Mouse (Mus musculus): ENCODE data around the gene Med24. TPM values are rescaled to one million over a fixed set of nuclear protein-coding genes. Genes with fewer than 3 reads are reported as not detected.
"Not testable (repeated sequence)": the region's sequence is repeated elsewhere in the genome, so short reads cannot be mapped to it uniquely, and the experiment has no call there.

Gene Med24
- total RNA-seq, 2 experiments from 2014 or later, result 42.7 to 46.9 TPM

- no peak for DNase-seq
Measured at GRCm38 (mm10) chr11:98745932-98746853, 17.0 kb upstream of the Med24 start.

DNA sequence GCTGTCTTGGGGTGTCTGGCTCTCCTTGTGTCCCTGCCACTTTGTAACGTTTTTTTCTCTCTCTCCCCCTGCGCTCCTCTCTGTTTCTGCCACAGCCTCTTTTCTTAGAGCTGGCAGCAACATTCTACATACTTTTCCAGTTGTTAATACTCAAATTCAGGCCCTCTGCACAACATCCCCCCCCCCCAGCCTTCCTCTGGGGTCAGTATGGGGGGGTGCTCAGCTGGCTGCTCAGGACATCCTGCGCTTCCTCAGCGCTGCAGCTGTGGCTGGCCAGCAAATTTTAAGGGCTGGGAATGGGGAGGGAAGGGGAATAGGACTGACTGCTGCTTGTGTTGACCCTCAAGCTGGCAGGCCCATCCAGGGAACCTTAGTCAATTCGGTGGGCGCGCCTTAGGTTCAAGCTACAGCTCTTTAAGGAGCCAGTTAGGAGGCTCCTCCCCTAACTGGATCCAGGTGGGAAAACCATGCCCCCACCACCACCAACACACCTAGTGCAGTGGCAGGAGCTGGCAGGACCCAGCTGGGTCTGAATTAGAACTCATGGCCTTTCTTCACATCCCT is 15.3 kb upstream of the Med24 start:
- DNase-seq, result peak; percentile 44

DNA sequence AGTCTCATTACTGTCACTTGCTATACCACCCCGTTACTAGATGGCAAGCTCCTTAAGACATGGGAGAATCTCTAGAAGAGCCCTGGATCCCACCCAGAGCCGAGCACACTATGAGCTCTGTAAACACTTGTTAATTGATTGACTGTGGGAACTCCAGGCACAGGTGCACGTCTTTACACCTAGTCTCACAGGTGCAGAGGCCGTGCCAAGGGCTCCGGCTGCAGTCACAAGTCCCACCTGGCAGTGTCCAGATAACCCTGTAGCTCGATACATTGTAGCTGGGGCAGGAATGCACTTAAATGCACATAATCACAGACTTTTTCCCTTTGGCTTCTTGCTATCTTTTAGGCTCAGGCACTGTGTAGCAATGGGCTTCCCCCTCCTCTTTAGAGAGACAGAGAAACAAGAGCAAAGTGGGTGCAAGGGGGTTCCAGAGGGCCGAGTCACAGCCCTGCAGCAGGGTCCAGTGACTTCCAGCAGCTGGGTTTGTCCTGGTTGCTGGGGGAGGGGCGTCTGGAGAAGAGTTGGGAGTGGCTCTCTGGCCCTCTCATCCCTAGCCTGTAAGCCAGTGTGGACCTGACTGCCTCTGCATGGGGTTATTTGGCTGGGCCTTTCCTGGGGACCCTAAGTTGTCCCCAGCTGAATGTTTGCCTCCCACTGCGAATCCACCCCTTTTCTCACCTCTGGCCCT is 14.6 kb upstream of the Med24 start:
- peak; percentile 75 for DNase-seq

DNA sequence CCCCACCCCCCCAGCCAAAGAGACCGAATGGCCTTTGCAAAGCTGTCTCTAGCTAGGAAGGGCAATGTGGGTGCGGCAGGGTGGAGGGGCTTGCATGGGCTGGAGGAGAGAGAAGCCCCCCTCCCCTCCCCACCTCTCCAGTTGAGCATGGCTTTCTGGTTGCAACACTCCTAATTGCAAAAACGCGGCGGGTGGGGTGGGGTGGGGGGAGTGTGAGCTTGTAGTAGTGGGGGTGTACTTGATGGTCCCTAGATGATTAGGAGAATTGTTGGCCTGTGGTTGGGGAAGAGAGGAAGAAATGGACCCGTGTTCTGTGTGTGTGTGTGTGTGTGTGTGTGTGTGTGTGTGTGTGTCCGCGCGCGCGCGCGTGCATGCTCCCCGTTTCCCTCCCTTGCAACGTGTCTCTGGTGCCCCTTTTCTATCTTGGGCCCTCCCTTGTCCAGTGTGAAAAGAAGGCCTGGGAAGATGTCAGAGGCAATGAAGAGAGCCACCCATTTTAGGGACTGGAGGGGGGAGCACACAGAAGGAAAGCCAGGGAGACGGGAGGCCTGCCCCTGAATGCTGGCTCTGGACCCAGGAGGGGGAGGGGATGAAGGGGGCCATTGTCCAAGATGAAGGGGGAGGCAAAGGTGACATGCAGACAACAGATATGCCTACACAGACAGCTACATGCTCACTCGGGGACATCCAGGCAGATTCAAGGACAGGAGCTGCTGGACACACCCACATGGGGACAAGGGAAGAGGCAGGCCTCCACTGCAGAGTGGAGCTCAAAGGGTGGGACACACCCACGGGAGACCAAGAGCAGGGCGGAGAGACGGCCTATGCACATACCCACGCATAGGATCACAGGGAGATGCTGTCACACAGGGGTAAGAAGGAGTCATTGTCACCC is 13.4 kb upstream of the Med24 start:
- peak; percentile 49 for DNase-seq

GRCm38 (mm10) chr11:98741622-98742396 is 12.6 kb upstream of the Med24 start:
- DNase-seq, result peak; percentile 87

DNA sequence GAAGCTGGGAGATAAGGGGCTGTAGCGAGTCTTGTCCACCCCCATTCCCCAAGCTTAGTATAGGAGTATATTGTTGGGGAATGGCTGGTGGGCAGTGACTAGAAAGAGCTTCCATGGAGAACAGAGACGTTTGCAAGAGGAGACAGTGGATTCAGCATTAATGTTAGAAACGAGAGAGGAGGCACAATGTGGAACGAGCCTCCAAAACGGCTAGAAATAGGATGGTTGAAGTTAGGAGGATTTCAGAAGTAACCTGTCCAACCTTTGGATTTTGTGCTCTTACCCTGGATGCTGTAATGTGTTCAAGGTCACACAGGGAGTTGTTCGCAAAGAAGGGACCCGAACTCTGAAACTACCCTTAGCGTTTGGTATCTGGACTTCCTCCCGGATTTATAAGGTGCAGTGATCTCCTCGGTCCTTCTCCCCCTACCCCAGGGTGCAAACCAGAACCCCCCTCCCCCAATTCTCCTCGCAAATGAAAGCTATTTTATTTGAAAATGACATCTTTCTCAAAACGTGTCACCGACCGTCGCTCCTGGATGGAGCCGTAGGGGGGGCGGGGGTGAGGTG is 11.9 kb upstream of the Med24 start:
- DNase-seq, result no peak

- DNase-seq, result peak; percentile 75
Measured at GRCm38 (mm10) chr11:98740393-98741050, 11.3 kb upstream of the Med24 start, which contains the start of gene Thra. TSS of gene Thra (plus strand) at chr11:98740638.

DNA sequence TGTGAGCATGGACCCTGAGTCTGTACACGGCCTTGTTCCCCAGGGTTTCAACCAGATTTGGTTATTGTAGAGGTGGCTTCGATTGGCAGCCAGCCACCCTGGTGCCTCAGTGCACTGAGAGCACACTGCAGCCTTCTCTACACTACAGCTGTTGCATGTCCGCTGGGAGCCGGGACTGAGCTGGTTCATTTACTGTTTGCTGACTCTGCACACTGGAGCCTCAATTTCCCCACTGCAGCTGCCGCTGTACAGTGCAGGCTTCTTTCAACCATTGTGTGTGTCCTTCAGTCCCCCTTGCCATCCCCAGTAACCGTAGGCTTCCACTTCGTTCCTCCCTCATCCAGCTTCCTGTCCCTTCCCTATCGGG is 10.8 kb upstream of the Med24 start:
- DNase-seq, result peak; percentile 26

DNA sequence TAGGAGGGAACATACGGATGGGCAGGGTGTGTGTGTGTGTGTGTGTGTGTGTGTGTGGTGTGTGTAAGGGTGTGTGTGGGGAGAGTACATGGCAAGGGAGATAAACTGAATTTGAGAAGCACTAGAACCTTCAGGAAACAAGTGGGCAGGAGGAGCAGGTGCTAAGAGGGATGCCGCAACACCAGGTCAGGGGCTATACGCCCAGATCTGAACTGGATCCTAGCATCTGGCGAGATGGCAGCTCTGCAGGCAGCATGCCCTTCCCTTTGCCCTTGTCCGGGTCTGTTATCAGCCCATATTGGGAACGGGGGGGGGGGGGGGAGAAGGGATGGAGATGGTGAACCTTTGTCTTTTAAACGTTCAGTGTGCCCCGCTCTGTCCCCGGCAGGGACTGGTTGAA is 9.7 kb upstream of the Med24 start:
- DNase-seq, result no peak

DNA sequence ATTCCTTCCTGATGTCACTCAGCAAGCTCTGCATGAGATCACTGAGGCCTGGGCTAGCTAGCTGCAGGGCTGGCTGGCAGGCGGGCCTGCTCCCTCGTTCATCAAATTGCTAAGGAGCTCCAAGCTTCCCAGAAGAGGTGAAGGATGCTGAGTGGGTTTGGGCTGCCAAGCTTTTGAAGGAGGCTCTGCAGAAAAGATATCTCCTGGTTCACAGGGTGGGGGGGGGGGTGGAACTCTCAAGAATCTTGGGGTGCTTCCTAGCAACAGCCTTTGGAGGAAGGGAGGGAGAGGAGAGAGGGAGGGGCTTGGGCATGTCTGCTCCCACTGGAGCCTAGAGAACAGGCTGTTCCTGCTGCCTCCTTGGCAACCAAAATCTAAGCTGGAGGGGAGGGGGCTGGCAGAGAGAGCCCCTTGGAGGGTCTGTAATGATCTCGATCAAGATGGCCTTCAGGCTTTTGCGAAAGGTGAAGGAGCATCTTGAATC is 9.2 kb upstream of the Med24 start:
- DNase-seq, result peak; percentile 59

GRCm38 (mm10) chr11:98737220-98737619 is 8.0 kb upstream of the Med24 start:
- DNase-seq, result not testable (repeated sequence)

- DNase-seq, result no peak
Measured at GRCm38 (mm10) chr11:98736176-98736575, 6.9 kb upstream of the Med24 start.

DNA sequence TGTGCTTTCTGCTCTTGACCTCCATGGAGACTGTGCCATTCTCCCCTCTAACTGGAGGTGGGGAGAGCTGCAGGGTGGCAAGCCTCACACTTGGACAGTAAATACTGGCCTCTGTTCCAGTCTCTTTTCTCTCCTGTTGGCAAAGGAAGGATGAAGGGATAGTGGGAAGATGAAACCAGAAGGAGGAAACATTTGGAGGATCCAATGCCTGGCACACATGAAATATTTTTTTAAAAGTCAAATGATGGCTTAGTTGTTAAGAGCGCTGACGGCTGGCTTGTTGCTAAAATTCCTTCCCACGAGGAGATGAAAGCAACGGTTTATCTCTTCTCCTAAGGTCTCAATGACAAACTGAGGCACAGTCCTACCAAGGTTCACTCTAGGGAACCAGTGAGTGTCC is 5.9 kb upstream of the Med24 start:
- DNase-seq, result no peak

DNA sequence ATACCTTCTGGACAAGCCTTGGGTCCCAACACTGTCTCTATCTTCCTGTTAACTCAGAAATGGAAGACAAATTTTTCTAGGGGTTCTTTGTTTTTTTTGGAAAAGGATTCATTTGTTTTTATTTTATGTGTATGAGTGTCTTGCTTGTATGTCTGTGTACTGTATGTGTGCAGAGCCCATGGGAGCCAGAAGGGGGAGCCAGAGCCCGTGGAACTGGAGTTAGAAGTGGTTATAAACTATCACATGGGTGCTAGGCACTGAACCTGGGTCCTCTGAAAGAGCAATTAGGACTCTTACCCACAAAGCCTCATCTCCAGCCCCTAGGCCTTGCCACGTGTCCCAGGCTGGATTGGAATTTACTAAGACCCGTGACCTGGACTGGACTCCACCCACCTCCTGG is 4.8 kb upstream of the Med24 start:
- no peak for DNase-seq

DNA sequence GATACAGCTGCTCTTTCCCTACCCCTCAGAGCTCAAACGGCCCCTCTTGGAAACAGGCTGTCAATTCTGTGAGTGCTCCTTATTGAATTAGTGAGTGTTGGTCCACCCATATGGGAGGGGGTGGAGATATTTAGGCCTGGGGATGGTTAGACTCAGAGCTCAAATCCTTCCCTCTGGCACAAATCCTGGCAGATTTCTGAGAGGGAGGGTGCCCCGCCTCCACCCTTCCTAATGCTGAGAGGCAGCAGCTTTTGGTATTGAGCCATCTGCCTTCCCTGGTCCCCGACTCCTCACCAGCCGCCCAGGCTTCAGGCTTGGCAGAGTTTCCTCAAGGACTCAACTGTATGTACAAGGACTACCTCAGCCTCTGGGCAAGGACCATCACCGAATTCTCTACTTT is 1.9 kb upstream of the Med24 start:
- no peak for DNase-seq

DNA sequence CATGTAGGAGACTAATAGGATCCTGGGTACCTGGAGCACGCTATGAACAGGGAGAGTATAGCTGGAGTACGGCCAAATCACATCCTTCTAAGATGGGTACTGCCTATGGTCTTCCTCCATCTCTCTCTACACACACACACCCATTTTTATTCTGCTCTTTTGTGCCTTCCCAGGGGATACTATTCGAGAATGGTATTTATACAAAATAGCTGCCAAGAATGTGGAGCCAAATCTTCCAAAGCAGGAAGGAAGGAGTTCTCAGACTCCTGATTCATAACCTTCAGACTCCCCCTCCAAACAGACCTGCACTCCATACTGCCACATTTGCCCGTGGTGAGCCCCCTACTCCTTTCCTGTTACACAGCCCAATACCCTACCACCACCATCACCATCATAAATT is 1.5 kb upstream of the Med24 start:
- DNase-seq, result no peak

- no peak for DNase-seq
Measured at GRCm38 (mm10) chr11:98725926-98726506, 3.2 kb downstream of the Med24 start.

DNA sequence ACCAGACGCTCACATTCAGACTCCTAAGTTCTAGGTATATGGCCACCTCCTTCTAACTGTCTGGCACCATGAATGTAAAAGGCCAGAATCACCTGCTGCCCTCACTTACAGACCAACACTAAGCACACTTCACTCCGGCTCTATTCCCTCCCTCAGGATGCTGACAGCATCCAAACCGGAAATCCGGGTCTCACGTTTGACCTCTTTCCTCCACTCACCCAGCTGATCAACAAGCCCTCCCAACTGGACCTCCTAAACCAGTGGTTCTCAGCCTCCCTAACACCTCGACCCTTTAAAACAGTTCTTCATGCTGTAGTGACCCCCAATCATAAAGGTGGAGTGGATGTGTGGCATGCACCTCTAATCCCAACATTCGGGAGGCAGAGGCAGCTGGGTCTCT is 6.1 kb downstream of the Med24 start:
- DNase-seq, result no peak

DNA sequence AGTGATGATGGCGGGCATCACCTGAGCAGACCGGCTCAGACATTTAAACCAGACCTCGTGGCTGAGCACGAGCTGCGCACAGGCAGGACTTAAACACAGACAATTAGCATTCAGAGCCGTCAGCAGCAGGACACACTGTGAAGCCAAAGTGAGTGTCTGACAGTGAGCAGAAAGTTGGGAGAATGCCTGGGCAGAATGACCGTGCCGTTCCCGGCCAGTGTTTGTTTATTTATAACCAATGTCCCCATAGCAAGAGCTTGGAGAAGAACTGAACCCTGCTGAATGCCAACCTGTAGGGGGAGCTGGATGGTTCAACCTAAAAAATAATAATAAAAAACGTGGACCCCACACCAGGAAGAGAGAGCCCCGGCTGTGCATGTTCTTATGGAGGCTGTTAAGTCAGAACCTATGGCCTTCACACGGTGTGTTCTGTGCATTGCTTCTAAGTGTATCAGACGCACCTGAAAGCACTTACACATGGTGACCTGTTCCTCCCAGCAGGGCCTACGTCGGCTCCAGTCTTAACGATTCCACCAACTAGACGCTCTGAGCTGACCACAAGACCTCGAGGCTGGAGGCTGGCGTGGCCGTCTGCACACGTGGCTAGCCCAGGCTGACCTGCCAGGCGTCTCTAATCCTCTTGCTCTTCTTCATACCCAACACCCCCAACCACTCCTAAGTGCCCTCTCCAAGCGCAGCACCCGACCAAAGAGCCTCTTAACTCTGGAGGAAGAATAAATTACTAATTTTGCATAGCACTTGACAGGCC is 7.6 kb downstream of the Med24 start:
- DNase-seq, result peak; percentile 89

All from gastrocnemius, postnatal 25 days (tissue).